Mouse (Mus musculus): ENCODE data around the gene 4930415O20Rik. TPM values are rescaled to one million over a fixed set of nuclear protein-coding genes. Genes with fewer than 3 reads are reported as not detected.

Gene 4930415O20Rik
- not detected in 2 replicates for polyA plus RNA-seq (2012; rRNA removed)

DNA sequence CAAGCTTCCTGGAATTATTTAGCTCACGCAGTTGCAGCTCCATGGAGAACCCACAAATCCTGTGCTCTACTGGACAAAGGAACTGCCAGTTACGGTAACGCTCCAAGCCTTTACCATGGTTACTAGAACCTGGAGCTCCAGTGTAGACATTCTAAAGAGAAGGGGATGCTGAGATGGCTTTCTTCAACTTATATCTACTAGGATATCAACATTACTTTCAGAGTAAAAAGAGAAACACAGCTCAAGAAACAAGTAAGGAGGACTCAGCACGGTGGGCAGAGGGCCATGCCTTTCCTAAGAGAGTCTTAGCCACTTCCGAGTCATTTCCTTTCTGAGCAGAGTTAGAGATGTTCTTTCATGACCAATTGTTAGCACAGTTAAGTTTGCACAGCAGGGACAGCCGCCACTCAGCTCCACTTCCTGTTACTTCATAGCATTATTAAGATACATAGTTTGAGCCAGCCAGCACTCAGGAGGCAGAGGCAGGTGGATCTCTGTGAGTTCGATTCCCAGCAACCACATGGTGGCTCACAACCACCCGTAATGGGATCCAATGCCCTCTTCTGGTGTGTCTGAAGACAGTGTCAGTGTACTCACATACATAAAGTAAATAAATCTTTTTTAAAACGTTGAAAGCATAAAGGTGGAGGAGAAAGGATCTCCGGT lies at the start of gene 4930415O20Rik, which contains the start of gene Ccnt1:
TSS of gene 4930415O20Rik (plus strand) at position 132 of the 666 bp plus-strand sequence.
TSS of gene Ccnt1 (minus strand) at position 51 of the 666 bp plus-strand sequence.
- no peak for DNase-seq
- 58% methylated on average over 10 of the region's 10 CpGs for WGBS
- TF ChIP-seq POLR2A (IDR thresholded peaks at IDR 0.05; ENCODE audit: borderline replicate concordance, extremely low read depth, low read depth, low read length) (no peak), CTCF (IDR thresholded peaks at IDR 0.05; ENCODE audit: insufficient read depth, low read length) (no peak)
- peaks cover 5% of the 10 kb centered on the region for H3K4me1 ChIP-seq (ENCODE audit: control insufficient read depth, insufficient read depth, low read length)
- H3K4me3 ChIP-seq (replicated peaks; ENCODE audit: extremely low read depth, low read depth, low read length): no peak within 1 kb of the TSS

DNA sequence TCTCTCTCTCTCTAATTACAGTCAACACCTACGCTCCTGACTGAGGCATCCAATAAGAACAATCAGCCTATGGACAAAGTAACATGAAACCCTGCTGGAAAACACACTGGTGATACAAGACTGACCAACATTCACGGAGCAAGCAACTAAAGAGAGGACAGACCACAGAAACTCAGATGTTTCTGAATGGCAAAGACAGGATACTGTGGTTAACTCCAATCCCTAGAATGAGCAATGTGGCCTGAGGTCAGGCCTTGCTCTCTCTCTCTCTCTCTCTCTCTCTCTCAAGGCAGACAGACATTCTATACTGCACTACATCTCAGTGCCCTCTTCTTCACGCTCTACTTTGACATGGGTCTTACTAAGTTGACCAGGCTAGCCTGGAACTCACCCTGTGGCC lies 49.6 kb upstream of the 4930415O20Rik start:
- WGBS: 92% methylated on average over 3 of the region's 3 CpGs
- no peaks in the 10 kb centered on the region for H3K4me1 ChIP-seq (ENCODE audit: control insufficient read depth, insufficient read depth, low read length)
- no peak overlapping the region for H3K4me3 ChIP-seq (replicated peaks; ENCODE audit: extremely low read depth, low read depth, low read length)
- DNase-seq: no peak
- TF ChIP-seq CTCF (IDR thresholded peaks at IDR 0.05; ENCODE audit: insufficient read depth, low read length) (no peak), POLR2A (IDR thresholded peaks at IDR 0.05; ENCODE audit: borderline replicate concordance, extremely low read depth, low read depth, low read length) (no peak)

DNA sequence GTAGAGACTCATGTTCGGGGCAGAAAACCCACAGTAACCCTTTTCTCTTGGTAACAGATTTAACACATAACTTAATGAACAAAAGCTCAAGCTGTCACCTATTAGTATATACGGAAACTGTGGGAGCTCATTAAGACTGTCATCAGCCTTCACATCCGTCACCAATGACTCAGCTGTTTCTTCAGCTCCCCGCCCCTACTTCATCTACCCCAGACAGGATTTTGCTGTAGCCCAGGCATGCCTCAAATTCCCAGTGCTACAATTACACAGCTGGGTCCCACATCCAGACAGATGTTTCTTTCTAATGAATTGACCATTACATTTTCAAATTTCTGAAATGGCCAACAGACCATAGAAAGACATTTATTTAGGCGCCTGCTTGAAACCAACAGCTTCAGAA lies 44.7 kb upstream of the 4930415O20Rik start:
- 72% methylated on average over 5 of the region's 5 CpGs for WGBS
- no peak for TF ChIP-seq CTCF (IDR thresholded peaks at IDR 0.05; ENCODE audit: insufficient read depth, low read length)
- TF ChIP-seq POLR2A (IDR thresholded peaks at IDR 0.05; ENCODE audit: borderline replicate concordance, extremely low read depth, low read depth, low read length): no peak
- no peaks in the 10 kb centered on the region; the same call in 1 of the 2 replicates for H3K4me1 ChIP-seq (ENCODE audit: control insufficient read depth, insufficient read depth, low read length)
- H3K4me3 ChIP-seq (replicated peaks; ENCODE audit: extremely low read depth, low read depth, low read length): no peak overlapping the region
- no peak for DNase-seq

DNA sequence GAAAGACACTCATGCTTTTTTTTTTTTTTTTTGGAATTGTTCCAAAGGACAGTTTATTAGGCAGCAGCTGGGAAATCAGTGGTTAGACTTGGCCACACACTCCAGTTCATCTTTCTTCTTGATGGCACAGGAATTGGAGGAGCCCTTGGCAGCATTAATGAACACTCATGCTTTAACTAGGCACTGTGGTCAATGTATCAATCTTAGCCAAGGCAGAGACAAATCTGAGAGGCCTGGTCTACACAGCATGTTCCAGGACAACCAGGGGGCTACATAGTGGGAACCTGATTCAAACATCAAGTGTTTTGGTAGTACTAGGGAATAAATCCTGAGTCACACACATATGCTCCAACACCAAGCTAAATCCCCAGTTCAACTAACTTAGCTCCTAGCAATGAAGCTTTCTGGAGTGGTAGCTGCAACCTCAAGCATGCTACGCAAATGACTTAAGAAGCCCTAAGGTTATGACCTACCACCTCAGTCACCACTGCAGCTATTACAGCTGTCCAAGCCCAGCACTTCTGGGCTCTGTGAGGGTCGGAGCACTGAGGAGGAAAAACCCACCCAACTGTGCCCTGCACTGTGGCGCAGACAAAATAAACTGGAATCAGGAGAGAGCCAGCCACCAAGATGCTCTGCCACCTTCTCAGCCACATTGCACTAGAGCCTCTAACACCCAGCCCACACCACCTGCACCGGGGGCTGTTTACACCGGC lies 43.6 kb upstream of the 4930415O20Rik start:
- no peak for DNase-seq
- H3K4me1 ChIP-seq (ENCODE audit: control insufficient read depth, insufficient read depth, low read length): peaks cover under 1% of the 10 kb centered on the region
- no peak for TF ChIP-seq CTCF (IDR thresholded peaks at IDR 0.05; ENCODE audit: insufficient read depth, low read length)
- WGBS: 89% methylated on average over 5 of the region's 5 CpGs
- H3K4me3 ChIP-seq (replicated peaks; ENCODE audit: extremely low read depth, low read depth, low read length): no peak overlapping the region

DNA sequence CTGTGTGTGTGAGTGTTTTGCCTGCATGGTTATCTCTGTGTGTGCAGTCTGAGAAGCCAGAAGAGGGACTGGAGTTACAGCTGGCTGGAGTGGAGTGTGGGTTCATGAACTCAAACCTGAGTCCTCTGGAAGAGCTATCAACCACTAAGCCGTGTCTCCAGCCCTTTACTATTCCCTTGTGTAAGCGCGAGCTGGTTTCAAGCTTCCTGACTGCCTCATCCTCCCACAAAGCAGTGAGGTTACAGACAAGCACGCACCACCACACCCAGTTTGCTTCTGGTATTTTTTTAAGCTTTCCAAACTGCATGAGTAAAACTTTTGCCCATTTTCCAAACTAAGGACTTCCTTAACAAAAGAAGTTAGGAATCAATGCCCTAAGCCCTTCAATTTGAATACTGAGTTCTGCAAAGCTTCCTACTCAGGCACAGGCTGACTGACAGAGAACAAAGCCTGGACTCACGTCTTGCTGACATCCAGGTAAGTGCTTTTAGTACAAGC lies 42.7 kb upstream of the 4930415O20Rik start:
- Histone ChIP-seq H3K4me3 (replicated peaks; ENCODE audit: extremely low read depth, low read depth, low read length) (no peak overlapping the region), H3K4me1 (ENCODE audit: control insufficient read depth, insufficient read depth, low read length) (peaks cover 6% of the 10 kb centered on the region)
- TF ChIP-seq POLR2A (IDR thresholded peaks at IDR 0.05; ENCODE audit: borderline replicate concordance, extremely low read depth, low read depth, low read length): no peak
- no peak for TF ChIP-seq CTCF (IDR thresholded peaks at IDR 0.05; ENCODE audit: insufficient read depth, low read length)
- no peak for DNase-seq
- 82% methylated on average over 5 of the region's 5 CpGs for WGBS

DNA sequence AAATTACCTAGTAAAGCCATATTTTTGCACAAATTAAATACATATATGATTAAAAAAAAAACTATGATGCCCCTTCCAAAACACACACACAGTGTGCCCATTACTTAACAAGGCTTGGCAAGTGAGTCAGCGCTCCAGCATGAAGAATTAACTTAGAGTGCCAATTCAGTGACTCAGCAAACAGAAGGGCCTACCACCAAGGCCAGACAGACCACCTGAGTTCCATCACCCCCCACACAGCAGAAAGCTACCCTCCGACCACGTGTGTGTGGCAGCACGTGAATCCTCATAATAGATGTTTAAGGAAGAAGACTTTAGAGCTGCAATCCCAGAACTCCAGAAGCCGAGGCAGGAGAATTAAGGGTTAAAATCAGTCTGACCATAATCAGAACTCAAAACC lies 38.5 kb upstream of the 4930415O20Rik start:
- no peak for TF ChIP-seq POLR2A (IDR thresholded peaks at IDR 0.05; ENCODE audit: borderline replicate concordance, extremely low read depth, low read depth, low read length)
- TF ChIP-seq CTCF (IDR thresholded peaks at IDR 0.05; ENCODE audit: insufficient read depth, low read length): no peak
- no peak for DNase-seq
- Histone ChIP-seq H3K4me1 (ENCODE audit: control insufficient read depth, insufficient read depth, low read length) (peaks cover 6% of the 10 kb centered on the region), H3K4me3 (replicated peaks; ENCODE audit: extremely low read depth, low read depth, low read length) (peak overlapping the region; percentile 40)
- 31% methylated on average over 5 of the region's 5 CpGs for WGBS

DNA sequence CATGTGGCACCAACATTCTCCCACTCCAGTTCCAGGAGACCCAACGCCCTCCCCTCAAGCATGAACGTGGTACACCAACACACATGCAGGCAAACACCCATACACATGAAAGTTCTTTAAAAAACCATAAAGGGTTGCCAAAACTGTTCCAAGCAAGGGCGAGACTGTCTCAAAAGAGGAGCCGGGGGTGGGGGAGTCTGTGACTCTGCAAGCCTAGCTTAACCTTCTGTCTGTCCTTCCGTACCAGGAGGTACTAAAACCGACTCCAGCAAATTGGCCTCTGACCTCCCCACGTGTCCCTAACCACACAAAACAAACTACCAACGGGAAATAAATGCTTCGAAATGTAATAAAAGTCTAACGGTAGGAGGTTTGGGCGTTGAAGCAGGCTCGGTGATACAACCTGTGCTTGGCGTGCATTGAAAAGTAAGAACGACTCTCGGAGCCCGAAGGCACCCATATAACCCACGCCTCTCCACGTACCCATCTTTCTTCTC lies 37.7 kb upstream of the 4930415O20Rik start:
- Histone ChIP-seq H3K4me1 (ENCODE audit: control insufficient read depth, insufficient read depth, low read length) (peaks cover 6% of the 10 kb centered on the region), H3K4me3 (replicated peaks; ENCODE audit: extremely low read depth, low read depth, low read length) (peak overlapping the region; percentile 60)
- TF ChIP-seq CTCF (IDR thresholded peaks at IDR 0.05; ENCODE audit: insufficient read depth, low read length) (no peak), POLR2A (IDR thresholded peaks at IDR 0.05; ENCODE audit: borderline replicate concordance, extremely low read depth, low read depth, low read length) (no peak)
- under 1% methylated on average over 18 of the region's 18 CpGs for WGBS
- DNase-seq: no peak

DNA sequence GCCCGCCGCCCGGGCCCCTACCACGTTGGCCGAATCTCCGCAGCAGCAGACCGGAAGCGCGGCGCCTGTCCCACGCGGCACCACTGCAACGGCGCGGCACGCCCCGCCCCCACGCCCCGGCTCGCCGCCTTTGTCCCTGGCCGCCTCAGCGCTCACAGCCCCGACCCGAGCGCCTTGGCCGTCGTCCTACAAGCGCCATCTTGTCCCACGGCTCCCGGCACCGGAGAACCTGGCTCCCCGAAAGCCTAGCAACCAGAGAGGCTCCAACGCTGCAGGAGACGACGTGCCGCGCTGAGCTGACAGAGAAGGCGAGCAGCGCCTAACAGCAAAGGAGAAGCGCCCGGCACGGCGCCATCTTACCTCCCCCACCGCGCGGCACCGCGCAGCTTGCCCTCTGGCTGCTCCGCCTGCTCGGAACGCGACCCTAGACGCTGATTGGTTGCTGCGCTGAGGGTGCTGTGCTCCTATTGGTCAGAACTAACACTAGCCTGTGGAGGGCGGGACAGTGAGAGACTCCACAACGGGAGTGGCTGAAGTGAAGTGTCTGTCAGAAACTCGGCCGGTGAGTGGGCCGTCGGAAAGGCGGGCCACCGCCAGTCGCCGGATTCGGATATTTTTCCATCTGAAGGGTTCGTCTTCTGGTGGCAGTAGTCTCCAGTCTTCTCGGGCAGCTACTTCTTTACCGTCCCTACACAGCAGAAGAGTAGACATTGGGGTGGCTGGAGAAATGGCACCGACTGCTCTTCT lies 36.8 kb upstream of the 4930415O20Rik start, which contains the start of gene Kansl2:
TSS of gene Kansl2 (minus strand) at position 384 of the 747 bp plus-strand sequence.
- DNase-seq: peak; percentile 95
- TF ChIP-seq POLR2A (IDR thresholded peaks at IDR 0.05; ENCODE audit: borderline replicate concordance, extremely low read depth, low read depth, low read length) (peak; percentile 98), CTCF (IDR thresholded peaks at IDR 0.05; ENCODE audit: insufficient read depth, low read length) (no peak)
- Histone ChIP-seq H3K4me1 (ENCODE audit: control insufficient read depth, insufficient read depth, low read length) (peaks cover 6% of the 10 kb centered on the region), H3K4me3 (replicated peaks; ENCODE audit: extremely low read depth, low read depth, low read length) (peak within 1 kb of the TSS; percentile 79)
- WGBS: under 1% methylated on average over 70 of the region's 70 CpGs

DNA sequence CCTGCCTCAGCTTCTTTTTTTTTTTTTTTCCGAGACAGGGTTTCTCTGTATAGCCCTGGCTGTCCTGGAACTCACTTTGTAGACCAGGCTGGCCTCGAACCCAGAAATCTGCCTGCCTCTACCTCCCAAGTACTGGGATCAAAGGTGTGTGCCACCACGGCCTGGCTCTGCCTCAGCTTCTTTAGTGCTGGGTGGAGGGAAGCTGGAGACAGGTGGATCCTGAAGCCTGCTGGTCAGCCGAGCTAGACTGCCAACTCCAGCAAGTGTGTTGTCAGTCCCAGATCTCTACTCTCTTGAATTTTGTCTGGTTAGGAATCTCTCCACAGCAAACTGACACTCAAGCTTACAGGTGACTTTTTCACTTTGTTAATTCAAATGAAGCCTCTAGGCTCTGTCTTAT lies 34.9 kb upstream of the 4930415O20Rik start:
- no peak for TF ChIP-seq POLR2A (IDR thresholded peaks at IDR 0.05; ENCODE audit: borderline replicate concordance, extremely low read depth, low read depth, low read length)
- TF ChIP-seq CTCF (IDR thresholded peaks at IDR 0.05; ENCODE audit: insufficient read depth, low read length): no peak
- no peak for DNase-seq
- WGBS: 75% methylated on average over 4 of the region's 4 CpGs
- Histone ChIP-seq H3K4me3 (replicated peaks; ENCODE audit: extremely low read depth, low read depth, low read length) (no peak overlapping the region), H3K4me1 (ENCODE audit: control insufficient read depth, insufficient read depth, low read length) (peaks cover 6% of the 10 kb centered on the region)
